Mouse (Mus musculus): ENCODE measurements around the gene Sdr42e1. TPM values are rescaled to one million over a fixed set of nuclear protein-coding genes. Genes with fewer than 3 reads are reported as not detected.
A peak's percentile ranks its signal among the peaks of the same experiment; 100 is the strongest.

The Sdr42e1 gene
- polyA plus RNA-seq, 1 experiment from 2014 or later = 1.0 TPM

- no peaks in the 10 kb centered on the region for H3K27me3 ChIP-seq (replicated peaks; ENCODE audit: low read depth, poor library complexity, severe bottlenecking)
- H3K4me3 ChIP-seq = no peak overlapping the region
- WGBS = 89% methylated on average over 7 of the region's 7 CpGs
- no peaks in the 10 kb centered on the region for H3K36me3 ChIP-seq (replicated peaks)
- H3K9me3 ChIP-seq = no peaks in the 10 kb centered on the region
- no peak for DNase-seq (ENCODE audit: low spot score)
- H3K27ac ChIP-seq (replicated peaks) = no peak overlapping the region
- H3K4me1 ChIP-seq = peaks cover 21% of the 10 kb centered on the region
Observed at GRCm38 (mm10) chr8:117687890-117688289, 14.4 kb upstream of the Sdr42e1 start.

- no peaks in the 10 kb centered on the region for H3K27me3 ChIP-seq (replicated peaks; ENCODE audit: low read depth, poor library complexity, severe bottlenecking)
- DNase-seq (ENCODE audit: low spot score) = no peak
- H3K4me1 ChIP-seq = peaks cover 21% of the 10 kb centered on the region
- no peak overlapping the region; the same call in 1 of the 2 replicates for H3K27ac ChIP-seq (replicated peaks)
- H3K9me3 ChIP-seq = no peaks in the 10 kb centered on the region
- H3K4me3 ChIP-seq = no peak overlapping the region
- WGBS = 73% methylated on average over 11 of the region's 11 CpGs
- H3K36me3 ChIP-seq (replicated peaks) = no peaks in the 10 kb centered on the region
Observed at GRCm38 (mm10) chr8:117684504-117684903, 11.0 kb upstream of the Sdr42e1 start.

GRCm38 (mm10) chr8:117683925-117684472, 10.5 kb upstream of the Sdr42e1 start:
- DNase-seq (ENCODE audit: low spot score) = no peak
- Histone ChIP-seq H3K4me3 (no peak overlapping the region), H3K36me3 (replicated peaks) (no peaks in the 10 kb centered on the region), H3K9me3 (no peaks in the 10 kb centered on the region), H3K27me3 (replicated peaks; ENCODE audit: low read depth, poor library complexity, severe bottlenecking) (no peaks in the 10 kb centered on the region), H3K4me1 (peaks cover 21% of the 10 kb centered on the region), H3K27ac (replicated peaks) (no peak overlapping the region)
- WGBS = 88% methylated on average over 10 of the region's 10 CpGs

- Histone ChIP-seq H3K27me3 (replicated peaks; ENCODE audit: low read depth, poor library complexity, severe bottlenecking) (no peaks in the 10 kb centered on the region), H3K36me3 (replicated peaks) (no peaks in the 10 kb centered on the region), H3K4me3 (no peak overlapping the region), H3K4me1 (no peaks in the 10 kb centered on the region; the same call in 1 of the 2 replicates), H3K27ac (replicated peaks) (no peak overlapping the region), H3K9me3 (no peaks in the 10 kb centered on the region)
- no peak for DNase-seq (ENCODE audit: low spot score)
- 86% methylated on average over 4 of the region's 4 CpGs for WGBS
Observed at GRCm38 (mm10) chr8:117678650-117679049, 5.2 kb upstream of the Sdr42e1 start.

GRCm38 (mm10) chr8:117677011-117677410, 3.5 kb upstream of the Sdr42e1 start:
- no peaks in the 10 kb centered on the region for H3K36me3 ChIP-seq (replicated peaks)
- no peak overlapping the region for H3K4me3 ChIP-seq
- no peak for DNase-seq (ENCODE audit: low spot score)
- no peaks in the 10 kb centered on the region for H3K9me3 ChIP-seq
- 84% methylated on average over 8 of the region's 8 CpGs for WGBS
- H3K4me1 ChIP-seq = peaks cover 7% of the 10 kb centered on the region
- no peak overlapping the region for H3K27ac ChIP-seq (replicated peaks)
- H3K27me3 ChIP-seq (replicated peaks; ENCODE audit: low read depth, poor library complexity, severe bottlenecking) = peaks cover 6% of the 10 kb centered on the region; the same call in 1 of the 2 replicates

- 79% methylated on average over 9 of the region's 9 CpGs for WGBS
- peaks cover 10% of the 10 kb centered on the region; the same call in 1 of the 2 replicates for H3K27me3 ChIP-seq (replicated peaks; ENCODE audit: low read depth, poor library complexity, severe bottlenecking)
- no peak for DNase-seq (ENCODE audit: low spot score)
- peaks cover 7% of the 10 kb centered on the region for H3K4me1 ChIP-seq
- H3K9me3 ChIP-seq = no peaks in the 10 kb centered on the region
- H3K4me3 ChIP-seq = no peak overlapping the region
- H3K36me3 ChIP-seq (replicated peaks) = no peaks in the 10 kb centered on the region
- H3K27ac ChIP-seq (replicated peaks) = no peak overlapping the region
Observed at GRCm38 (mm10) chr8:117676460-117676859, 3.0 kb upstream of the Sdr42e1 start.

- Histone ChIP-seq H3K4me1 (peaks cover 15% of the 10 kb centered on the region), H3K9me3 (no peaks in the 10 kb centered on the region), H3K27ac (replicated peaks) (no peak overlapping the region), H3K27me3 (replicated peaks; ENCODE audit: low read depth, poor library complexity, severe bottlenecking) (peaks cover 10% of the 10 kb centered on the region; the same call in 1 of the 2 replicates), H3K36me3 (replicated peaks) (no peaks in the 10 kb centered on the region), H3K4me3 (no peak overlapping the region)
- 72% methylated on average over 5 of the region's 5 CpGs for WGBS
- DNase-seq (ENCODE audit: low spot score) = no peak
Observed at GRCm38 (mm10) chr8:117675171-117675570, 1.7 kb upstream of the Sdr42e1 start.

- peaks cover 10% of the 10 kb centered on the region; the same call in 1 of the 2 replicates for H3K27me3 ChIP-seq (replicated peaks; ENCODE audit: low read depth, poor library complexity, severe bottlenecking)
- no peak overlapping the region for H3K27ac ChIP-seq (replicated peaks)
- H3K4me3 ChIP-seq = no peak overlapping the region
- no peaks in the 10 kb centered on the region for H3K9me3 ChIP-seq
- WGBS = 87% methylated on average over 3 of the region's 3 CpGs
- no peak for DNase-seq (ENCODE audit: low spot score)
- H3K4me1 ChIP-seq = peaks cover 24% of the 10 kb centered on the region
- no peaks in the 10 kb centered on the region for H3K36me3 ChIP-seq (replicated peaks)
Observed at GRCm38 (mm10) chr8:117672558-117672957, 931 bp downstream of the Sdr42e1 start.

- Histone ChIP-seq H3K27ac (replicated peaks) (no peak overlapping the region), H3K9me3 (no peaks in the 10 kb centered on the region)
Observed at GRCm38 (mm10) chr8:117670461-117670860, 3.0 kb downstream of the Sdr42e1 start.

GRCm38 (mm10) chr8:117667349-117668124, 6.0 kb downstream of the Sdr42e1 start:
- H3K9me3 ChIP-seq = no peaks in the 10 kb centered on the region
- DNase-seq (ENCODE audit: low spot score) = no peak
- 84% methylated on average over 13 of the region's 13 CpGs for WGBS
- H3K27me3 ChIP-seq (replicated peaks; ENCODE audit: low read depth, poor library complexity, severe bottlenecking) = peaks cover 9% of the 10 kb centered on the region; the same call in 1 of the 2 replicates
- no peaks in the 10 kb centered on the region for H3K36me3 ChIP-seq (replicated peaks)
- H3K4me3 ChIP-seq = no peak overlapping the region
- H3K27ac ChIP-seq (replicated peaks) = no peak overlapping the region
- H3K4me1 ChIP-seq = peaks cover 18% of the 10 kb centered on the region

More at GRCm38 (mm10) chr8:117670461-117670860, 3.0 kb downstream of the Sdr42e1 start:
- Histone ChIP-seq H3K4me3 (peak overlapping the region; percentile 23; the same call in 1 of the 2 replicates), H3K4me1 (peaks cover 24% of the 10 kb centered on the region), H3K36me3 (replicated peaks) (no peaks in the 10 kb centered on the region), H3K27me3 (replicated peaks; ENCODE audit: low read depth, poor library complexity, severe bottlenecking) (peaks cover 10% of the 10 kb centered on the region; the same call in 1 of the 2 replicates)
- WGBS = 19% methylated on average over 11 of the region's 11 CpGs
- DNase-seq (ENCODE audit: low spot score) = peak; percentile 52

- Histone ChIP-seq H3K4me3 (no peak overlapping the region), H3K36me3 (replicated peaks) (no peaks in the 10 kb centered on the region), H3K4me1 (peaks cover 13% of the 10 kb centered on the region), H3K27me3 (replicated peaks; ENCODE audit: low read depth, poor library complexity, severe bottlenecking) (no peaks in the 10 kb centered on the region), H3K27ac (replicated peaks) (peak overlapping the region; percentile 66), H3K9me3 (no peaks in the 10 kb centered on the region)
- DNase-seq (ENCODE audit: low spot score) = peak; percentile 76
- WGBS = 34% methylated on average over 11 of the region's 11 CpGs
Observed at GRCm38 (mm10) chr8:117660358-117661031, 13.0 kb downstream of the Sdr42e1 start.

GRCm38 (mm10) chr8:117658990-117659389, 14.5 kb downstream of the Sdr42e1 start:
- Histone ChIP-seq H3K27me3 (replicated peaks; ENCODE audit: low read depth, poor library complexity, severe bottlenecking) (no peaks in the 10 kb centered on the region), H3K36me3 (replicated peaks) (no peaks in the 10 kb centered on the region), H3K27ac (replicated peaks) (no peak overlapping the region), H3K9me3 (no peaks in the 10 kb centered on the region), H3K4me3 (no peak overlapping the region), H3K4me1 (peaks cover 13% of the 10 kb centered on the region)
- DNase-seq (ENCODE audit: low spot score) = no peak
- 76% methylated on average over 7 of the region's 7 CpGs for WGBS
